Mouse (Mus musculus) ES-E14 (cell line): ENCODE results near the gene Dync1li1. TPM values are rescaled to one million over a fixed set of nuclear protein-coding genes. Genes with fewer than 3 reads are reported as not detected.
A peak's percentile ranks its signal among the peaks of the same experiment; 100 is the strongest.

Experiments used
- DNase-seq: peaks from one replicate; pipeline ENCODE4 v3.0.0-alpha.2; 2013; ENCODE audit warnings: low read depth, low spot score
- H3K27ac ChIP-seq: 2 replicates; pipeline ENCODE4 v1.5.1; 2012; ENCODE audit warnings: low read depth, mild to moderate bottlenecking, low read length, moderate library complexity, mixed read lengths; ENCODE audit not compliant: poor library complexity, insufficient read depth, severe bottlenecking
- H3K36me3 ChIP-seq: 2 replicates; pipeline ENCODE4 v1.6.1; 2012; ENCODE audit warnings: mild to moderate bottlenecking, low read length, moderate library complexity, mixed read lengths; ENCODE audit not compliant: control insufficient read depth, poor library complexity, insufficient read depth, severe bottlenecking
- H3K4me1 ChIP-seq, 2 experiments: fragments of 150-350 bp in 1 of 2; sonication (generic) in 1 of 2; 2 replicates each; pipeline ENCODE4 v1.6.1; 2012; ENCODE audit warnings: low read length in 2 of 2, mild to moderate bottlenecking in 1 of 2, mixed read lengths in 1 of 2; ENCODE audit not compliant: control insufficient read depth in 2 of 2, insufficient read depth in 2 of 2, poor library complexity in 1 of 2
- H3K4me3 ChIP-seq, 2 experiments: fragments of 150-350 bp in 1 of 2; sonication (generic) in 1 of 2; 2 replicates each; pipeline ENCODE4 v1.5.1; 2012; ENCODE audit warnings: low read length in 2 of 2, low read depth in 1 of 2, mild to moderate bottlenecking in 1 of 2, mixed read lengths in 1 of 2; ENCODE audit not compliant: insufficient read depth in 1 of 2, poor library complexity in 1 of 2, severe bottlenecking in 1 of 2
- H3K9ac ChIP-seq: 2 replicates; pipeline ENCODE4 v1.6.1; 2012; ENCODE audit warnings: low read depth, mild to moderate bottlenecking, low read length, mixed read lengths; ENCODE audit not compliant: poor library complexity, insufficient read depth, severe bottlenecking
- H3K9me3 ChIP-seq: fragments of 150-350 bp; sonication (generic); 2 replicates; pipeline ENCODE4 v1.6.1; 2012; ENCODE audit warnings: low read depth, mild to moderate bottlenecking, low read length; ENCODE audit not compliant: control insufficient read depth, insufficient read depth
- CHD2 ChIP-seq: IDR thresholded peaks from 2 replicates; pipeline ENCODE4 v1.6.1; 2014; ENCODE audit warnings: mild to moderate bottlenecking, low read depth, low read length, inconsistent platforms
- HCFC1 ChIP-seq: IDR thresholded peaks from 2 replicates; pipeline ENCODE4 v1.6.1; 2012; ENCODE audit warnings: low read length, inconsistent platforms, borderline replicate concordance; ENCODE audit not compliant: insufficient read depth
- MAFK ChIP-seq: IDR thresholded peaks from 2 replicates; pipeline ENCODE4 v1.6.1; 2014; ENCODE audit warnings: mild to moderate bottlenecking, low read depth, low read length, inconsistent platforms; ENCODE audit not compliant: insufficient read depth
- ZC3H11A ChIP-seq: IDR thresholded peaks from 2 replicates; pipeline ENCODE4 v1.6.1; 2012; ENCODE audit warnings: low read depth, mild to moderate bottlenecking, inconsistent platforms, low read length, borderline replicate concordance
- ZNF384 ChIP-seq: IDR thresholded peaks from 2 replicates; pipeline ENCODE4 v1.6.1; 2012; ENCODE audit warnings: low read depth, low read length, inconsistent platforms
- in situ Hi-C, 2 experiments: fragments of 600-800 bp; cut with MboI; formaldehyde crosslinking; loops; one replicate each; pipeline ENCODE4 v1.15.1; 2025; ENCODE audit warnings: low sequenced_read_pairs in 2 of 2, inconsistent platforms in 1 of 2; ENCODE audit not compliant: unreplicated experiment in 2 of 2
- total RNA-seq: library from RNA; depleted of rRNA; stranded (reverse); fragments of 300-350 nt; gene quantifications from 2 replicates; pipeline ENCODE4 v1.2.3, GENCODE M21; 2012

Dync1li1 gene
- total RNA-seq, 1 experiment: 63.8 TPM

- H3K27ac ChIP-seq: no peak overlapping the region
- peaks cover 8 to 18% of the 10 kb centered on the region in 2 experiments for H3K4me1 ChIP-seq
- no peak overlapping the region; the same call in 1 of the 2 replicates for H3K9ac ChIP-seq
- DNase-seq: no peak
- no peaks in the 10 kb centered on the region for H3K36me3 ChIP-seq
- no peaks in the 10 kb centered on the region for H3K9me3 ChIP-seq
- no peak for TF ChIP-seq HCFC1
- no peak for TF ChIP-seq MAFK
- TF ChIP-seq CHD2: no peak
- no peak for TF ChIP-seq ZNF384
- no peak for TF ChIP-seq ZC3H11A
- peak overlapping the region; percentile 88 to 99 for H3K4me3 ChIP-seq
- in situ Hi-C loops: no loop called here
Measured at GRCm38 (mm10) chr9:114731871-114732682, 43.5 kb downstream of the Dync1li1 start.

DNA sequence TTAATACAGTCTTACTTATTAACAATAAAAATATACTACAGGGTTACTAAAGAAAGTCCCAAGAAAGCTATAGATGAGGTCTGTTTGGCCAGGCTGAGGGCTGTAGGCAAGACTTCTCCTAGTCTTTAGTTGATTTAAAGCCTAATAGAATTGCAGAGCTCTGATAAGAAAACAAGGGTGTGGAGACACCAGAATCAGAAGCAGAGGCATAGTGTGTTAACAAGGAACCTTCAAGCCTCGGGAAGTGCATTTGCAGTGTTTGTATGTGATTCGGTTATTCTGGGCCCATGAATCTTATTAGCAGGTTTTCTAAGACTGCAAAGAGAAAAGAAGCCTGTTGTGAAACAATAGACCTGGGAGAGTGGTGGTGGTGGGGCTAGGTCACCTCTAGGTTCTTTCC lies 44.6 kb downstream of the Dync1li1 start:
- Histone ChIP-seq H3K36me3 (peaks cover 2% of the 10 kb centered on the region; the same call in 1 of the 2 replicates), H3K4me3 (no peak overlapping the region), H3K9me3 (no peaks in the 10 kb centered on the region), H3K27ac (no peak overlapping the region), H3K9ac (no peak overlapping the region), H3K4me1 (peaks cover 8 to 14% of the 10 kb centered on the region in 2 experiments)
- no peak for DNase-seq
- in situ Hi-C loops: no loop called here
- no peak for TF ChIP-seq CHD2
- no peak for TF ChIP-seq HCFC1
- no peak for TF ChIP-seq ZC3H11A
- TF ChIP-seq MAFK: no peak
- no peak for TF ChIP-seq ZNF384

DNA sequence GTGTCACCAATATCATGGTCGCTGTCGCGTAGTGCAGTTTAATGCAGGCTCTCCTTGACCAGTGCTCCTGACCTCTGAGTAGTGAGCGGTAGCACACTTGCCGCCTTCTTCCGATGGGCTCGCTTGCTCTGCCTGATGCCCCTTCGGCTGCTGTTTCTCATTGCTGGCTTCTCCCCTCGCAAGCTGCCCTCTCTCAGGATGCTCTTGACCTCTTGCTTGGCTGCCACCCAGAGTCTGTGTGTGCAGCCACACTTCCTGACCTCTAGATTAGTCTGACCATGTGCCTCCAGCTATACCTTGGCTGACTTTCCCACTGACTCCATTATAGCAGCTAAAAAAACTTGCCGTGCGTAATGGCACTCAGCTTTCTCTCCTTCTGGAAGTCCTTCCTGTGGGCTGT lies 47.9 kb downstream of the Dync1li1 start:
- Histone ChIP-seq H3K36me3 (peaks cover 8% of the 10 kb centered on the region; the same call in 1 of the 2 replicates), H3K9ac (no peak overlapping the region), H3K4me1 (peaks cover 4 to 8% of the 10 kb centered on the region in 2 experiments), H3K4me3 (no peak overlapping the region), H3K9me3 (no peaks in the 10 kb centered on the region), H3K27ac (no peak overlapping the region)
- DNase-seq: no peak
- in situ Hi-C loops: no loop called here
- TF ChIP-seq ZNF384: no peak
- TF ChIP-seq MAFK: no peak
- TF ChIP-seq ZC3H11A: no peak
- no peak for TF ChIP-seq CHD2
- no peak for TF ChIP-seq HCFC1

DNA sequence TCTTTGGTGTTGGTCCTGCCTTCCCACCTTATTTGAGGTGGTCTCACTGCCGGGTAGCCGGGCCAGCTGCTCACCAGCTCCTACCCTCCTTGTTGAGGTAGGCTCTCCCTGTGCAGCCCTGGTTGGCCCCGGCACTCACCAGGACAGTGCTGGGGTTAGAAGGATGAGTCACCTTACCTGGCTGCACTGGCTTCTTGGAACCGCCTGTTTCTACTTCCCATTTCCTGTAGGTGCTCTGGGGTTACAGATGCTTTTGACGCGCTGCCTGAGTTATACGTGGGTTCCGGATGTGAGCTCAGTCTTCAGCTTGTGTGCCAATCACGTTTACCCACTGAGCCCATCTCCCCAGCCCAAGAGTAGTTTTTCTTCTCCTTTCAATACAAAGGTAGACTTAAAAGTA lies 51.7 kb downstream of the Dync1li1 start:
- peaks cover 13% of the 10 kb centered on the region; the same call in 1 of the 2 replicates for H3K36me3 ChIP-seq
- no peak for DNase-seq
- in situ Hi-C loops: no loop called here
- H3K9me3 ChIP-seq: no peaks in the 10 kb centered on the region
- TF ChIP-seq CHD2 (no peak), ZC3H11A (no peak), ZNF384 (no peak), HCFC1 (no peak), MAFK (no peak)
- no peak overlapping the region for H3K9ac ChIP-seq
- no peak overlapping the region for H3K27ac ChIP-seq
- H3K4me3 ChIP-seq: no peak overlapping the region
- no peaks in the 10 kb centered on the region for H3K4me1 ChIP-seq
